10 mouse cellular contexts compared by ENCODE assay signal in the genomic region with DNA sequence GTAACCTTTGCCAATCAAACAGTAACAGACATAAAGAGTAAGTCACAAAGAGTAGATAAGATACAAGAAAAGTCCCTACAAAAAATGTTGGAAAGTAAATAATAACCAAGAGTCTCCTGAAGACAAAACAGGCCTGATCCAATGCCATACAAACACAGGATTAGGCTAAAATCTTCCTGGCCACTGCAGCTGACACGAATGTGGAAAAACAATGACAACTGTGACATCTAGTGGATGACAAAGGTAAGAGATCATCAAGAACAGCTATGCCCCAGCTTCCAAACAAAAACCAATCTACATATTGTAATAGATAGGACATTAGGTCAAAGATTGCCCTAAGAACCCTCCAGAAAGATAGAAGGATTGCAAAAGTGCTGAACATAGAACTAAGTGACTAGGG. TPM values are rescaled to one million over a fixed set of nuclear protein-coding genes. Genes with fewer than 3 reads are reported as not detected.
A peak's percentile ranks its signal among the peaks of the same experiment; 100 is the strongest.
DNase-seq lines count a peak whose midpoint lies in the region; ATAC-seq and TF ChIP-seq lines count a peak whose summit lies in the region.
"Had no signal": no experiment of that assay in that cellular context is flagged by ENCODE, and none has a peak within 500 bp of the region (broad histone marks: within the 10 kb centered on the region; RNA-seq: fewer than 3 reads in every experiment).

No protein-coding gene starts in this region.

- DNase-seq in adrenal gland, postnatal 10 days, result peak; percentile 10
- DNase-seq in adrenal gland, adult 8-10 months, result no peak
- DNase-seq in kidney, adult 2 months, result peak; percentile 26
- DNase-seq in kidney, adult 18-20 months, result no peak
- DNase-seq in ES-CJ7 (ENCODE audit: low read depth, low spot score), result peak; percentile 37
- peak; percentile 64 for DNase-seq in lung, postnatal 0 days (ENCODE audit: low spot score)
- DNase-seq in spleen, postnatal 14 days (ENCODE audit: low spot score in 2 of 2), result no peak

- 3% methylated on average over 1 of the region's 1 CpGs for WGBS in kidney, adult 2 months
- whole genome bisulfite sequencing in lung, postnatal 0 days, result 0% methylated on average over 1 of the region's 1 CpGs

- TF ChIP-seq EP300 in lung, postnatal 0 days (IDR thresholded peaks at IDR 0.05), result no peak

- H3K4me3 ChIP-seq in kidney, adult 2 months (ENCODE audit: insufficient read depth, low read depth, low read length), result no peak overlapping the region
- H3K4me3 ChIP-seq in lung, postnatal 0 days (ENCODE audit: low read depth, low read length), result no peak overlapping the region
- H3K4me3 ChIP-seq: embryonic facial prominence, embryonic 15.5 days had no signal

- TF ChIP-seq CTCF in kidney, adult 2 months (conservative IDR thresholded peaks at IDR 0.05; ENCODE audit: insufficient read depth, insufficient read length, low read depth, low read length), result 0 out of 2 replicates have a peak, but pooled peaks have one; percentile 1
- peak; percentile 79 for TF ChIP-seq CTCF in lung, postnatal 0 days (IDR thresholded peaks at IDR 0.05)

- no peaks in the 10 kb centered on the region for H3K9me3 ChIP-seq in lung, postnatal 0 days (ENCODE audit: low read length)
- H3K9me3 ChIP-seq: embryonic facial prominence, embryonic 15.5 days had no signal

- H3K9ac ChIP-seq in lung, postnatal 0 days (replicated peaks; ENCODE audit: low read depth), result no peak overlapping the region
- H3K9ac ChIP-seq: embryonic facial prominence, embryonic 15.5 days had no signal

- no peak for TF ChIP-seq POLR2A in kidney, adult 2 months (IDR thresholded peaks at IDR 0.05; ENCODE audit: low read depth, low read length)

- H3K36me3 ChIP-seq in kidney, adult 2 months (ENCODE audit: control insufficient read depth, insufficient read depth, low read length), result no peaks in the 10 kb centered on the region
- H3K36me3 ChIP-seq in lung, postnatal 0 days (ENCODE audit: insufficient read depth, low read length), result no peaks in the 10 kb centered on the region
- H3K36me3 ChIP-seq: embryonic facial prominence, embryonic 15.5 days had no signal

- no peak overlapping the region for H3K27ac ChIP-seq in kidney, adult 2 months (ENCODE audit: insufficient read depth, low read depth, low read length)
- H3K27ac ChIP-seq in lung, postnatal 0 days (ENCODE audit: low read length), result no peak overlapping the region
- H3K27ac ChIP-seq: embryonic facial prominence, embryonic 15.5 days; macrophage had no signal

- H3K4me2 ChIP-seq in lung, postnatal 0 days (replicated peaks; ENCODE audit: low read depth, low read length), result no peak overlapping the region
- H3K4me2 ChIP-seq: embryonic facial prominence, embryonic 15.5 days had no signal

- H3K27me3 ChIP-seq in kidney, adult 2 months (replicated peaks; ENCODE audit: control insufficient read depth, insufficient read depth, low read length), result no peaks in the 10 kb centered on the region
- no peaks in the 10 kb centered on the region for H3K27me3 ChIP-seq in lung, postnatal 0 days (replicated peaks; ENCODE audit: insufficient read depth, low read length)
- H3K27me3 ChIP-seq: embryonic facial prominence, embryonic 15.5 days had no signal

- 0 out of 2 replicates have a peak, but pooled peaks have one; percentile 35 for ATAC-seq in lung, postnatal 0 days
- ATAC-seq in inflammation-experienced regulatory T-cells, adult 6 months, result no peak

- H3K4me1 ChIP-seq in kidney, adult 2 months (ENCODE audit: control insufficient read depth, insufficient read depth, low read length), result no peaks in the 10 kb centered on the region
- H3K4me1 ChIP-seq in lung, postnatal 0 days (ENCODE audit: insufficient read depth, low read depth, low read length), result no peaks in the 10 kb centered on the region
- H3K4me1 ChIP-seq: embryonic facial prominence, embryonic 15.5 days had no signal

RNA-seq across cellular contexts. Expression of gene 6330403K07Rik, which starts 19.2 kb away (rescaled TPM):
- 10 to 100 TPM in 1 of 2 experiments, 1 to 10 TPM in 1; 9.7 to 19.9 TPM for total RNA-seq in adrenal gland, postnatal 10 days (2021)
- total RNA-seq in adrenal gland, adult 8-10 months (2022), result 10 to 100 TPM; 16.5 to 25.6 (median 19.5) TPM
- polyA plus RNA-seq in kidney, adult 2 months (2012; rRNA removed), result 0.45 and 0.83 TPM in 2 replicates
- 20.5 and 27.0 TPM in 2 replicates for polyA plus RNA-seq in lung, postnatal 0 days (2015; fragmentation: Nextera tagmentation; extraction: Ambion mirVana)
- polyA plus RNA-seq in inflammation-experienced regulatory T-cells, adult 6 months (2017; shearing (Covaris generic)), result 10 to 100 TPM; 10.7 to 20.4 (median 17.8) TPM
- polyA plus RNA-seq: macrophage had no signal

RNA-seq across cellular contexts. Expression of gene Derl2, which starts 32.9 kb away (rescaled TPM):
- 10 to 100 TPM; 42.5 to 54.5 TPM for total RNA-seq in adrenal gland, postnatal 10 days (2021)
- total RNA-seq in adrenal gland, adult 8-10 months (2022), result 10 to 100 TPM; 73.5 to 99.8 (median 89.0) TPM
- polyA plus RNA-seq in kidney, adult 2 months (2012; rRNA removed), result 14.2 and 20.1 TPM in 2 replicates
- 63.4 and 70.7 TPM in 2 replicates for polyA plus RNA-seq in lung, postnatal 0 days (2015; fragmentation: Nextera tagmentation; extraction: Ambion mirVana)
- 100 to 1,000 TPM; 114 to 184 (median 122) TPM for polyA plus RNA-seq in inflammation-experienced regulatory T-cells, adult 6 months (2017; shearing (Covaris generic))

RNA-seq across cellular contexts. Expression of gene Mis12, which starts 33.1 kb away (rescaled TPM):
- total RNA-seq in adrenal gland, postnatal 10 days (2021), result 10 to 100 TPM; 17.6 TPM
- 10 to 100 TPM; 22.5 to 30.3 (median 26.7) TPM for total RNA-seq in adrenal gland, adult 8-10 months (2022)
- 2.2 and 4.1 TPM in 2 replicates for polyA plus RNA-seq in kidney, adult 2 months (2012; rRNA removed)
- 16.2 and 17.6 TPM in 2 replicates for polyA plus RNA-seq in lung, postnatal 0 days (2015; fragmentation: Nextera tagmentation; extraction: Ambion mirVana)
- polyA plus RNA-seq in inflammation-experienced regulatory T-cells, adult 6 months (2017; shearing (Covaris generic)), result 10 to 100 TPM; 16.3 to 21.6 (median 20.3) TPM

RNA-seq across cellular contexts. Expression of gene Dhx33, which starts 48.3 kb away (rescaled TPM):
- 10 to 100 TPM; 25.2 to 25.6 TPM for total RNA-seq in adrenal gland, postnatal 10 days (2021)
- total RNA-seq in adrenal gland, adult 8-10 months (2022), result 10 to 100 TPM; 32.5 to 34.6 (median 32.9) TPM
- polyA plus RNA-seq in kidney, adult 2 months (2012; rRNA removed), result 14.9 and 21.7 TPM in 2 replicates
- polyA plus RNA-seq in lung, postnatal 0 days (2015; fragmentation: Nextera tagmentation; extraction: Ambion mirVana), result 5.9 and 6.2 TPM in 2 replicates
- 1 to 10 TPM; 4.8 to 6.8 (median 6.2) TPM for polyA plus RNA-seq in inflammation-experienced regulatory T-cells, adult 6 months (2017; shearing (Covaris generic))

Comparison
In these comparisons a context has a peak if more than half of its experiments do, and no peak if none do; other contexts are left out.
1. DNase-seq: peak in adrenal gland, postnatal 10 days (single experiment), kidney, adult 2 months (single experiment), ES-CJ7 (single experiment) and lung, postnatal 0 days (single experiment); none in adrenal gland, adult 8-10 months (single experiment), kidney, adult 18-20 months (single experiment) and spleen, postnatal 14 days (0 of 2).